Mouse (Mus musculus) hindbrain, embryonic 12.5 days (tissue): Measurements from ENCODE around the gene Lysmd2. TPM values are rescaled to one million over a fixed set of nuclear protein-coding genes. Genes with fewer than 3 reads are reported as not detected.
A peak's percentile ranks its signal among the peaks of the same experiment; 100 is the strongest.
"Not testable (repeated sequence)": the region's sequence is repeated elsewhere in the genome, so short reads cannot be mapped to it uniquely, and the experiment has no call there.

Experiments used
- ATAC-seq: fragments of 200-750 bp; cut with Nextera tagmentation; 2 replicates; pipeline ENCODE4 v1.8.0; 2017; ENCODE audit warnings: moderate TSS enrichment; ENCODE audit not compliant: low FRiP score
- H3K27ac ChIP-seq: fragments of 300-500 bp; sonication (generic); 2 replicates; pipeline ENCODE4 v1.5.1; 2016; ENCODE audit warnings: mild to moderate bottlenecking
- H3K27me3 ChIP-seq: fragments of 300-500 bp; sonication (generic); 2 replicates; pipeline ENCODE4 v1.6.1; 2016; ENCODE audit warnings: mild to moderate bottlenecking
- H3K36me3 ChIP-seq: fragments of 300-500 bp; sonication (generic); 2 replicates; pipeline ENCODE4 v1.6.1; 2016; ENCODE audit warnings: mild to moderate bottlenecking
- H3K4me1 ChIP-seq: fragments of 300-500 bp; sonication (generic); 2 replicates; pipeline ENCODE4 v1.6.1; 2016
- H3K4me2 ChIP-seq: fragments of 300-500 bp; sonication (generic); replicated peaks from 2 replicates; pipeline ENCODE4 v1.6.1; 2016; ENCODE audit warnings: mild to moderate bottlenecking
- H3K4me3 ChIP-seq: fragments of 300-500 bp; sonication (generic); 2 replicates; pipeline ENCODE4 v1.5.1; 2016; ENCODE audit warnings: mild to moderate bottlenecking
- H3K9ac ChIP-seq: fragments of 300-500 bp; sonication (generic); 2 replicates; pipeline ENCODE4 v1.6.1; 2016; ENCODE audit warnings: mild to moderate bottlenecking, moderate library complexity
- H3K9me3 ChIP-seq: fragments of 300-500 bp; sonication (generic); replicated peaks from 2 replicates; pipeline ENCODE4 v1.6.1; 2016; ENCODE audit warnings: mild to moderate bottlenecking
- WGBS: fragments of 180-500 bp; shearing (Covaris S2); methylation state at CpG from one replicate; pipeline ENCODE4 v1.1.7; 2016; 5-methylcytosine and 5-hydroxymethylcytosine counted together
- polyA plus RNA-seq: library from polyadenylated mRNA; unstranded; fragments of >200 nt; fragmentation: Nextera tagmentation; extraction: Ambion mirVana; gene quantifications from 2 replicates; pipeline ENCODE4 v1.2.1, GENCODE M21; 2016

Lysmd2 gene
- polyA plus RNA-seq, 1 experiment from 2014 or later, result 21.2 TPM

GRCm38 (mm10) chr9:75609505-75609904 lies 16.0 kb upstream of the Lysmd2 start:
- peak overlapping the region; percentile 91; the same call in 1 of the 2 replicates for H3K27ac ChIP-seq
- 28% methylated on average over 1 of the region's 1 CpGs for WGBS
- H3K27me3 ChIP-seq, result no peaks in the 10 kb centered on the region
- H3K4me1 ChIP-seq, result peaks cover 5% of the 10 kb centered on the region; the same call in 1 of the 2 replicates
- ATAC-seq, result peak; percentile 51
- H3K9ac ChIP-seq, result peak overlapping the region; percentile 78; the same call in 1 of the 2 replicates
- peaks cover 9% of the 10 kb centered on the region for H3K36me3 ChIP-seq
- H3K4me3 ChIP-seq, result peak overlapping the region; percentile 80
- peak overlapping the region; percentile 59 for H3K4me2 ChIP-seq
- no peaks in the 10 kb centered on the region for H3K9me3 ChIP-seq

GRCm38 (mm10) chr9:75609965-75610364 lies 15.6 kb upstream of the Lysmd2 start:
- Histone ChIP-seq H3K27ac (peak overlapping the region; percentile 91), H3K9me3 (no peaks in the 10 kb centered on the region), H3K4me1 (peaks cover 5% of the 10 kb centered on the region; the same call in 1 of the 2 replicates), H3K36me3 (peaks cover 4% of the 10 kb centered on the region; the same call in 1 of the 2 replicates), H3K4me3 (peak overlapping the region; percentile 80), H3K27me3 (no peaks in the 10 kb centered on the region), H3K9ac (peak overlapping the region; percentile 78), H3K4me2 (peak overlapping the region; percentile 59)
- 13% methylated on average over 16 of the region's 16 CpGs for WGBS
- no peak for ATAC-seq

GRCm38 (mm10) chr9:75610571-75611493 lies 14.7 kb upstream of the Lysmd2 start, which contains the start of gene Tmod2:
Tmod2 (minus strand) TSS chr9:75611325.
- H3K4me3 ChIP-seq, result peak within 1 kb of the TSS; percentile 80
- no peaks in the 10 kb centered on the region for H3K9me3 ChIP-seq
- no peaks in the 10 kb centered on the region for H3K36me3 ChIP-seq
- peak; percentile 90 for ATAC-seq
- under 1% methylated on average over 74 of the region's 74 CpGs for WGBS
- peak within 1 kb of the TSS; percentile 78 for H3K9ac ChIP-seq
- peak within 1 kb of the TSS; percentile 91 for H3K27ac ChIP-seq
- H3K4me2 ChIP-seq, result peak within 1 kb of the TSS; percentile 59
- H3K4me1 ChIP-seq, result peaks cover 5% of the 10 kb centered on the region; the same call in 1 of the 2 replicates
- no peaks in the 10 kb centered on the region for H3K27me3 ChIP-seq

DNA sequence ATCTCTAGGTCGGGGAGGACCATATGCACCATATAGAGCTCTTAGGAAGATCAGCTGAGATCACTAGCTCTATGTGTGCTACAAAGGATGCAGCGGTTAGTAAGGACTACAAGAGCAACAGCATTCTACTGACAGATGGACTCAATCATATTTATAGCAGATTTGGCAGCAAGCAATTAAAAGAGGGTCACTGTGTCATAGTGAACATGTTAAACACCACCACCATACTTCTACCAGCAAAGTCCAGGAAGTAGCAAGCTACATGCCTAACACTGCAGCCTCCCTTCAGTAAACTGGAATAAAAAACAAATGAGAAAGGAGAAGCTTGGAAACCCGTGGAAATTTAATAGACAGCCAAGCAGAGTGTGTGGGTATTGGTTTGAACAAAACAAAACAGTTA lies 9.0 kb upstream of the Lysmd2 start:
- Histone ChIP-seq H3K36me3 (no peaks in the 10 kb centered on the region), H3K4me1 (no peaks in the 10 kb centered on the region), H3K27ac (no peak overlapping the region), H3K9ac (no peak overlapping the region), H3K4me3 (no peak overlapping the region), H3K27me3 (no peaks in the 10 kb centered on the region), H3K9me3 (no peaks in the 10 kb centered on the region), H3K4me2 (no peak overlapping the region)
- WGBS, result 77% methylated on average over 3 of the region's 3 CpGs
- no peak for ATAC-seq

DNA sequence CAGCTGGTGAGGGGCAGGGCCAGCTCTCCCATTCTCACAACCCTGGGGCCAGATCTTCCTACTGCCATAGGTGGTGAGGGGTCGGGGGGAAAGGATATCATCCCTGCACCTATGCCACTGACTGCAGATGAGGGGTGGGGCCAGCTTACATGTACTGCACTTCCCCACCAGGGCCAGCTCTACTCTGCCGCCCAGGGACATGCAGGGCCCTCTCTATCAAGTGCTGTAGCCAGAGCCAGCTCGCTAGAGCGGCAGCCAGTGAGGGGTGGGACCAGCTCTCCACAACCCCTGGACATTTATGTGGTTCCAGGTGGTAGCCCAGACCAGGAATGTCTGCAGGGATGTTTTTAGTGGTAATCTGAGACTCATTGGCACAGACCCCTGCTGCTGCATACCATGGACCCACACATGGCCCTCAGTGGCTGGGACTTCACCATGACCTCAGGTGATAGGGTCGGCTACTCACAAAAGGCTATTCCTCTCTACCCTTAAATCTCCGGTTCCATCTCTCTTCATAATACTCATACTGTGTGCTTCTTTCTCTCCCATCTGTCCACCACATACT lies 6.6 kb upstream of the Lysmd2 start:
- H3K36me3 ChIP-seq, result no peaks in the 10 kb centered on the region
- H3K4me1 ChIP-seq, result no peaks in the 10 kb centered on the region
- no peaks in the 10 kb centered on the region for H3K27me3 ChIP-seq
- no peak overlapping the region for H3K27ac ChIP-seq
- no peak overlapping the region for H3K9ac ChIP-seq
- no peaks in the 10 kb centered on the region for H3K9me3 ChIP-seq
- ATAC-seq, result no peak
- H3K4me3 ChIP-seq, result no peak overlapping the region
- WGBS, result 84% methylated on average over 6 of the region's 6 CpGs
- H3K4me2 ChIP-seq, result no peak overlapping the region

DNA sequence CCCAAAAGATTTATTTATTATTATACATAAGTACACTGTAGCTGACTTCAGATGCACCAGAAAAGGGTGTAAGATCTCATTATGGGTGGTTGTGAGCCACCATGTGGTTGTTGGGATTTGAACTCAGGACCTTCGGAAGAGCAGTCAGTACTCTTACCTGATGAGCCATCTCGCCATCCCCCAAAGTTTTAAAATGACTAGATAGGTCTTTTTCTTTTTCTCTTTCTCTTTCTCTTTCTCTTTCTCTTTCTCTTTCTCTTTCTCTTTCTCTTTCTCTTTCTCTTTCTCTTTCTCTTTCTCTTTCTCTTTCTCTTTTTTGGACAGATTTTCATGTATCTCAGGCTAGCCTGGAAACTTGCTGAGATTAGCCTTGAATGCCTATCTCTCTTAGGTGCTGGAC lies 5.8 kb upstream of the Lysmd2 start:
- ATAC-seq, H3K27me3 ChIP-seq, H3K9ac ChIP-seq, H3K4me1 ChIP-seq, H3K36me3 ChIP-seq, H3K4me3 ChIP-seq, H3K4me2 ChIP-seq, H3K27ac ChIP-seq, H3K9me3 ChIP-seq: not testable (repeated sequence)
- 100% methylated on average over 2 of the region's 2 CpGs for WGBS

- H3K9me3 ChIP-seq, result no peaks in the 10 kb centered on the region
- WGBS, result 88% methylated on average over 3 of the region's 3 CpGs
- no peak overlapping the region for H3K9ac ChIP-seq
- H3K27me3 ChIP-seq, result no peaks in the 10 kb centered on the region
- no peaks in the 10 kb centered on the region for H3K36me3 ChIP-seq
- no peak overlapping the region for H3K4me3 ChIP-seq
- H3K4me2 ChIP-seq, result no peak overlapping the region
- peaks cover 3% of the 10 kb centered on the region for H3K4me1 ChIP-seq
- no peak overlapping the region for H3K27ac ChIP-seq
- ATAC-seq, result no peak
Measured at GRCm38 (mm10) chr9:75621428-75621827, 4.1 kb upstream of the Lysmd2 start.

GRCm38 (mm10) chr9:75624983-75625555 lies 472 bp upstream of the Lysmd2 start:
- H3K36me3 ChIP-seq, result no peaks in the 10 kb centered on the region
- peak overlapping the region; percentile 93 for H3K27ac ChIP-seq
- peak overlapping the region; percentile 76 for H3K4me3 ChIP-seq
- H3K4me2 ChIP-seq, result peak overlapping the region; percentile 80
- peaks cover 3% of the 10 kb centered on the region for H3K4me1 ChIP-seq
- peak; percentile 38 for ATAC-seq
- H3K9ac ChIP-seq, result peak overlapping the region; percentile 90
- WGBS, result 14% methylated on average over 18 of the region's 18 CpGs
- no peaks in the 10 kb centered on the region for H3K27me3 ChIP-seq
- no peaks in the 10 kb centered on the region for H3K9me3 ChIP-seq

GRCm38 (mm10) chr9:75626308-75626604 lies 715 bp downstream of the Lysmd2 start:
- peaks cover 3% of the 10 kb centered on the region for H3K4me1 ChIP-seq
- peak overlapping the region; percentile 76 for H3K4me3 ChIP-seq
- H3K27me3 ChIP-seq, result no peaks in the 10 kb centered on the region
- WGBS, result 3% methylated on average over 14 of the region's 14 CpGs
- H3K27ac ChIP-seq, result peak overlapping the region; percentile 93
- H3K4me2 ChIP-seq, result peak overlapping the region; percentile 80
- ATAC-seq, result no peak; the same call in 1 of the 2 replicates
- peak overlapping the region; percentile 90 for H3K9ac ChIP-seq
- no peaks in the 10 kb centered on the region for H3K36me3 ChIP-seq
- no peaks in the 10 kb centered on the region for H3K9me3 ChIP-seq

DNA sequence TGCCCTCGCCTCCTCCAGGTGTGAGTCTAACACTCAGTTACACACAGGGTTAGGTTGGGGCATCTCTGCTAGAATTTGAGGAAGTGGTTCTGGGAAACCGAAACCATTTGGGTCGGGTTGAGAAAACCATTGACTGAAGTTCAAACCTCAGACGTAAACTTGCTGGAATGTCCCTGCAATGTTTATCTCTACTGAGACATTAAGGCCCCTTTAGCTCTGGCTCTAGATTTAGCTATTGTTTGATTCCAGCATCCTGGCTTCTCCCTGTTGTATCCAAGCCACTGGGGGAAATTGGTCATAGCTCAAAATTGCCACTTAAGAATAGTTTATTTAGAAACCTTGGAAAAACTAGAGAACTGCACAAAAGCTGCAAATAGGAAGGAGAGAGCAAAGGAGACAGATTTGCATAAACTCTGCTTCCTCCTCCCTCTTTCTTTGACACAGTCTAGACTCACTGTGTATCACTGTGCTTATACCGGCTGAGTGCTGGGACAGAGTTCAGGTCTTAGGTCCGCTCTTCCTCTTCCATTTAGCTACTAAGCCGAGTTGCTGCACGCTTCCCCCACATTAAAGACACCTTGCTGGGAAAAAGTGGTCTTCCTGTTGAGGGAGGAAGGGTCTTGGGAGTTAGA lies 5.4 kb downstream of the Lysmd2 start:
- Histone ChIP-seq H3K4me3 (no peak overlapping the region), H3K9ac (no peak overlapping the region), H3K4me2 (no peak overlapping the region), H3K9me3 (no peaks in the 10 kb centered on the region), H3K27me3 (no peaks in the 10 kb centered on the region), H3K27ac (no peak overlapping the region), H3K36me3 (peaks cover 3% of the 10 kb centered on the region; the same call in 1 of the 2 replicates), H3K4me1 (peaks cover 3% of the 10 kb centered on the region)
- no peak for ATAC-seq
- 86% methylated on average over 8 of the region's 8 CpGs for WGBS

DNA sequence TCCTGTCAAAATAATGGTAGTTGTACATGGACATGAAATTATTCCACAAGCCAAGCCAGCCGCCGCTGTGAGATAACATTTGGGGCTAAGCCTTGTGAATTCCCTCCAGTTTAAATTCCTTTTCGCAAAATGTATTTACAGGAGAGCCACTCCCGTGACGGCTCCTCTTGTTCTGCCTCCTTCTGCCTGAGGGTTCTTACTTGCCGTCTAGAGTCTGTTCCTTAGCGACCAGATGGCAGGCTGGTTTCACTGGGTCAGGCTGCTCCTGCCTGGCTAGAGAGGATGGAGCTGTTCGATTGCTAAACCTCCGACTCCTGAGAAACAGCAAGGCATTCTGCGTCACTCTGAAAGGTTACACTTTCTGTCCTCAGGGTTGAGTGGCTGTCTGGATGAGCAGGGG lies 6.6 kb downstream of the Lysmd2 start:
- WGBS, result 54% methylated on average over 10 of the region's 10 CpGs
- Histone ChIP-seq H3K4me2 (no peak overlapping the region), H3K36me3 (peaks cover 3% of the 10 kb centered on the region; the same call in 1 of the 2 replicates), H3K27me3 (no peaks in the 10 kb centered on the region), H3K27ac (peak overlapping the region; percentile 35; the same call in 1 of the 2 replicates), H3K9me3 (no peaks in the 10 kb centered on the region), H3K4me1 (no peaks in the 10 kb centered on the region), H3K4me3 (no peak overlapping the region), H3K9ac (no peak overlapping the region)
- ATAC-seq, result no peak

DNA sequence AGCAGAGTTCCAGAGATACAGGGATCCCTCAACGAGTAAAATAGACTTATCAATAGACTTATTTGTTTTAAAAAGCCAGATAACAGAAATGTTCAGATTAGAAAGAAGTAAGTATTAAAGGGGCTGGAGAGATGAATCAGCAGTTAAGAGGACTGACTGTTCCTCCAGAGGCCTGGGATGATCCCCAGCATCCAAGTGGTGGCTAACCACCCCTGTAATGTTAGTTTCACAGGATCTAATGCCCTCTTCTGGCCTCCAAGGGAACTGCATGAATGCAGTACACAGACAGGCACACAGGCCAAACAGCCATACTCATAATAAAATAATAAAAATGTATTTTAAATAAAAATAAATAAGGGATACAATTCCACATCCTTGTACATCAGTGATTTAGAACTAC lies 7.4 kb downstream of the Lysmd2 start:
- Histone ChIP-seq H3K4me1 (no peaks in the 10 kb centered on the region), H3K4me3 (no peak overlapping the region), H3K36me3 (peaks cover 3% of the 10 kb centered on the region; the same call in 1 of the 2 replicates), H3K27me3 (no peaks in the 10 kb centered on the region), H3K9me3 (no peaks in the 10 kb centered on the region), H3K4me2 (no peak overlapping the region), H3K27ac (no peak overlapping the region), H3K9ac (no peak overlapping the region)
- no peak for ATAC-seq
- WGBS, result 38% methylated on average over 1 of the region's 1 CpGs
